Mouse (Mus musculus) G1E (cell line): ENCODE measurements around the gene Grhl1. TPM values are rescaled to one million over a fixed set of nuclear protein-coding genes. Genes with fewer than 3 reads are reported as not detected.
A peak's percentile ranks its signal among the peaks of the same experiment; 100 is the strongest.

Source experiments
- ATAC-seq: 2 replicates; pipeline ENCODE4 v1.8.0; 2016; ENCODE audit warnings: mild to moderate bottlenecking; ENCODE audit not compliant: insufficient number of reproducible peaks, poor library complexity, low FRiP score, severe bottlenecking; ENCODE audit errors: extremely low read depth
- DNase-seq: peaks from one replicate; pipeline ENCODE4 v3.0.0; 2012; ENCODE audit warnings: low spot score
- H3K27me3 ChIP-seq: 2 replicates; pipeline ENCODE4 v1.6.1; 2012; ENCODE audit warnings: mild to moderate bottlenecking, low read length, inconsistent platforms; ENCODE audit not compliant: insufficient read depth
- H3K36me3 ChIP-seq: replicated peaks from 2 replicates; pipeline ENCODE3; 2012; ENCODE audit warnings: mild to moderate bottlenecking, inconsistent platforms
- H3K4me1 ChIP-seq: 2 replicates; pipeline ENCODE4 v1.6.1; 2012; ENCODE audit warnings: low read depth, low read length, inconsistent platforms, mixed read lengths; ENCODE audit not compliant: insufficient read depth
- H3K4me3 ChIP-seq: 2 replicates; pipeline ENCODE4 v1.5.1; 2012; ENCODE audit warnings: low read depth, mild to moderate bottlenecking, inconsistent platforms, low read length, moderate library complexity, mixed read lengths
- H3K9me3 ChIP-seq: replicated peaks from 2 replicates; pipeline ENCODE4 v1.6.1; 2012; ENCODE audit warnings: inconsistent platforms
- CTCF ChIP-seq: IDR thresholded peaks from 2 replicates; pipeline ENCODE4 v1.5.1; 2012; ENCODE audit warnings: low read depth, low read length, inconsistent platforms, mixed read lengths
- GATA1 ChIP-seq: IDR thresholded peaks from 2 replicates; pipeline ENCODE4 v1.6.1; 2012; ENCODE audit warnings: borderline replicate concordance, low read length, inconsistent platforms, mixed read lengths
- GATA2 ChIP-seq: IDR thresholded peaks from 2 replicates; pipeline ENCODE4 v1.6.1; 2012; ENCODE audit warnings: low read depth, low read length, inconsistent platforms, borderline replicate concordance
- POLR2AphosphoS5 ChIP-seq: IDR thresholded peaks from 2 replicates; pipeline ENCODE4 v1.6.1; 2012; ENCODE audit warnings: low read depth, low read length, inconsistent platforms; ENCODE audit not compliant: insufficient replicate concordance
- TAL1 ChIP-seq: conservative IDR thresholded peaks from 2 replicates; pipeline ENCODE4 v1.6.1; 2012; ENCODE audit warnings: low read depth, low read length, inconsistent platforms, mixed read lengths
- polyA plus RNA-seq: library from polyadenylated mRNA; stranded (reverse); fragments of >175 nt; gene quantifications from 2 replicates; pipeline ENCODE4 v1.2.3, GENCODE M21; 2012
- total RNA-seq, 2 experiments: library from RNA; stranded (forward) in 1 of 2; stranded (reverse) in 1 of 2; fragments of 200-1000 nt in 1 of 2; fragments of >200 nt in 1 of 2; fragmentation: Nextera tagmentation in 1 of 2; gene quantifications; 2 replicates each; pipeline ENCODE4 v1.2.3; 2014 to 2017

The Grhl1 gene
- total and polyA plus RNA-seq, 3 experiments = 0.57 to 2.1 (median 2.0) TPM

DNA sequence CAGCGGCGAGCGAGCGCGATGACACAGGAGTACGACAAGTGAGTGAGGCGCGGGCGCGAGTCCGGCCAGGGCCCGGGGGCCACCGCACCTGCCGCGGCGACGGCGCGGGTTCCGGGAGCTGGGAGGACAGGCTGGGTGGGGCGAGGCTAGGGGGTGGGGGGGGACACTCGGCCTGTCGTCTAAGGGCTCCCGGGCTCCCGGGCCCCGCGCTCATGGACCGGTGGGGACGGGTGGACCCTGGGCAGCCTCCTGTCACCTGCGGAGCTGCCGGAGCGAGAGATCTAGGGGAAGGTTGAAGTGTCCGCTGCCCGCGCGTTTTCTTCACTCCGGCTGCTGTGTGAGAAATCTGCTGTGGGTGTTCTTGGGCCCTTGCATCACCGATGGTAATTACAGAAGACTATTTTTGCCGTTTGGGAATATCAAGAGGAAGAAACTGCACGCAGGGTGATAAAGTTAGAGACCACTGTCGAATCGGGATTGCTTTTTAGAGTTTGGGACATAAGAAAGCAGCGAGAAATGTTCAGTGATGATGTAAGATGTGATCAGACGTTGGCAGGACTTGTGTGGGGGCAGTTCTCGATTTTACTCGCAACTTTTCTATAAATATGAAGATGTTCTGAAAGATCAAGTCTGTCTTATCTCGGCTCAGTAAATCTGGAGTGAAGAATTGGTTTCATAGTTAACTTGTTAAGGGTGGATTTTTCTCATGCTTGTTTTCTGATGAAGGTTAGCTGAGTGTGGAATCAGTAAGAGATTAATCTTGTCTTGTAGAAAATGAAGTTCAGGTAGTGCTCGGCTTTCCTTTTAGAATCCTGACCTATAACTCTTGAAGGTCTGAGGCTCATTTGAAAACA lies 565 bp downstream of the Grhl1 start:
- Histone ChIP-seq H3K9me3 (no peaks in the 10 kb centered on the region; the same call in 1 of the 2 replicates), H3K36me3 (peaks cover 14% of the 10 kb centered on the region), H3K4me1 (peaks cover 17% of the 10 kb centered on the region), H3K4me3 (peak overlapping the region; percentile 74), H3K27me3 (peaks cover 4% of the 10 kb centered on the region; the same call in 1 of the 2 replicates)
- DNase-seq = peak; percentile 45
- ATAC-seq = no peak
- TF ChIP-seq CTCF = no peak
- no peak for TF ChIP-seq GATA1
- TF ChIP-seq TAL1 = no peak
- no peak for TF ChIP-seq GATA2
- TF ChIP-seq POLR2AphosphoS5 = no peak

DNA sequence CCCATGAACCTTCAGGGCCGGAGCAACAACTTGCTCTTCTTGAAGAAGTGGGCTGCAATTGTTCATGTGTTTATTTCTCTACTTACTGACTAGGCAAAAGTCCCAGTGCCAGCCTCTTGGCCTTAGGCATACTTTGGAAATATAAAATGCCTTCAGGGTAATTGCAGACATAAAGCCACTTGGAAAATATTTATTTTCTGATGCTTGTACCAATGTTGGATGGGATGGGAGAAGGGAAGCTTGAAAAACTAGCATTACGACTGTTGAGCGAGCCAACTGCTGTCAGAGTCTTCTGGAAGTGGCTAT lies 1.1 kb downstream of the Grhl1 start:
- no peak for DNase-seq
- no peak for ATAC-seq
- Histone ChIP-seq H3K9me3 (no peaks in the 10 kb centered on the region; the same call in 1 of the 2 replicates), H3K27me3 (0 out of 2 replicates have a peak, but pooled peaks cover 3% of the 10 kb centered on the region), H3K36me3 (peaks cover 19% of the 10 kb centered on the region), H3K4me1 (peaks cover 17% of the 10 kb centered on the region), H3K4me3 (no peak overlapping the region)
- no peak for TF ChIP-seq TAL1
- TF ChIP-seq GATA1 = no peak
- TF ChIP-seq POLR2AphosphoS5 = no peak
- TF ChIP-seq GATA2 = no peak
- TF ChIP-seq CTCF = no peak

DNA sequence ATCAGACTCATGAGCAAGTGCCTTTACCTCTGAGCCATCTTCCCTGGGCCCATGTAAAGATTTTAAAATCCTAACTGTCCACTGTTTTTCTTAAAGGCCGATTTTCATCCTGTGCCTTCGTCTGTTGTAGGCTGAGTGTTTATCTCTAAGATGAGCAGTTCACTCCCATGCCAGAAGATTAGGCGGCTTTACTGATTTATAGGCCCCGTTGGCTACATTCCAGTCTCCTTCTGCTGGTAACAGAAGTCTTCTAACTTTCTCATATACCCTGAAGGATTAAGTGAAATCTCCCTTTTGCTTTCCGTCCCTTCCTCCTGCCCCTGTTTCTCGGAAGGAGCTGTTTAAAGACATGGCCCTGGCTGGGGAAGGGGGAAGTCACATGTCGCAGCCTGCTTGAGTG lies 2.8 kb downstream of the Grhl1 start:
- TF ChIP-seq GATA1 (no peak), TAL1 (no peak), GATA2 (no peak), CTCF (no peak), POLR2AphosphoS5 (no peak)
- H3K27me3 ChIP-seq = 0 out of 2 replicates have a peak, but pooled peaks cover 3% of the 10 kb centered on the region
- H3K4me3 ChIP-seq = no peak overlapping the region
- peaks cover 25% of the 10 kb centered on the region for H3K36me3 ChIP-seq
- no peaks in the 10 kb centered on the region; the same call in 1 of the 2 replicates for H3K9me3 ChIP-seq
- H3K4me1 ChIP-seq = peaks cover 17% of the 10 kb centered on the region
- DNase-seq (no peak), ATAC-seq (no peak)

DNA sequence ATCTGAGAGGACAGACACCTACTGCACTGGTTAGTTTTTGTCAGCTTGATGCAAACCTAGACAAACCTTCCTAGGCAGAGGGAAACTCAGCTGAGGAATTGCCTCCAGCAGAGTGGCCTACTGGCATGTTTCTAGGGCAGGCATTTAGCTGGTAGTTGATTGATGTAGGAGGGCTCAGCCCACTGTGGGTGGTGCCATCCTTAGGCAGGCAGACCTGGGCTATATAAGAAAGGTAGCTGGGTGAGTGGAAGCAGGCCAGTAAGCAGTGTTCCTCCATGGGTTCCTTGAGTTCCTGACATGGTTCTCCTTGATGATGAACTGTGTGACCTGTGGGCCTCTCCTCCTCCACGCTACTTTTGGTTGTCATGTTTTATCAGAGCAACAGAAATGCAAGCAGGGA lies 8.4 kb downstream of the Grhl1 start:
- DNase-seq = no peak
- no peak for ATAC-seq
- Histone ChIP-seq H3K9me3 (no peaks in the 10 kb centered on the region), H3K27me3 (no peaks in the 10 kb centered on the region), H3K36me3 (peaks cover 58% of the 10 kb centered on the region), H3K4me1 (no peaks in the 10 kb centered on the region), H3K4me3 (no peak overlapping the region)
- TF ChIP-seq GATA1 = no peak
- TF ChIP-seq TAL1 = no peak
- TF ChIP-seq CTCF = no peak
- TF ChIP-seq POLR2AphosphoS5 = no peak
- TF ChIP-seq GATA2 = no peak

DNA sequence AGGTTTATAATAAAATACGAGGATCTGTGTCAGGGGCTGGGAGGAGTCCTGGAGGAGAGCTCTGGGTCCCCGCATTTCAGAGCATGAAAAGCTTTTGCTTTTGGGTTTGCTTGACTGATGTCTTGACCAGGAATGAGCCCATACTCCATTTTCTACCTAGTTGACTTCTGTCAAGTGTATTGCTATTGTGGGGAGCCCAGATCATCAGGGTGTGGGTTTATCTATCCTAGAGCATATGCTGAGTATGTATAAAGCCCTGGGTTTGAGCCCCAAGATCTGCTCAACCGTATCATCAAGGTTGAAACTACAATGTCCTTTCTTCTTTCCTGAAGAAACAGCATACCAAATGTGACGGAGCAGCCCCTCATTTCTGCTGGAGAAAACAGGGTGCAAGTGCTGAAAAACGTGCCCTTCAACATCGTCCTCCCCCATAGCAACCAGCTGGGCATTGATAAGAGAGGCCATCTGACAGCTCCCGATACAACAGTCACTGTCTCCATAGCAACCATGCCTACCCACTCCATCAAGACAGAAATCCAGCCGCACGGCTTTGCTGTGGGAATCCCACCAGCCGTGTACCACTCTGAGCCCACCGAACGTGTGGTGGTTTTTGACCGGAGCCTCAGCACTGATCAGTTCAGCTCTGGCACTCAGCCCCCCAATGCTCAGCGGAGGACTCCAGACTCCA lies 9.1 kb downstream of the Grhl1 start:
- H3K36me3 ChIP-seq = peaks cover 57% of the 10 kb centered on the region
- no peak for DNase-seq
- no peak for ATAC-seq

DNA sequence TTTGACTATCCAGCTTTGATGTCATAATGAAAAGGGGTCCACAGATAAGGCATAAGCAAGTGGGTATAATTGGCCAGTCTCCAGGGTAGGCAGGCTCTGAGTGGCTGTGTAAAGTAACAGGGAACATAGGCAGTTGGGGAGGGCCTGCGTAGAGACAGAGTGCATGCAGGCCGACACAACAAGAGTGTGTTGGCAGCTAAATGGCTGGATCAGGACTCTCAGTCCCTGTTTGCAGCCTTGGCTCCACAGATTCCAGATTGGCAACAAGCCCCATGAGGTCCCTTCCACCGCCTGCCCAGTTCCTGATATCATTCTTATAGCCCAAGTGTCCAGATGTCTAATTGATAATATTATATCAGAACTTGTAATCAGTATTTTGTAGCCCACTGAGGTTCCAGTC lies 11.6 kb downstream of the Grhl1 start:
- no peaks in the 10 kb centered on the region for H3K27me3 ChIP-seq
- no peak overlapping the region for H3K4me3 ChIP-seq
- DNase-seq = no peak
- H3K9me3 ChIP-seq = no peaks in the 10 kb centered on the region
- no peaks in the 10 kb centered on the region for H3K4me1 ChIP-seq
- TF ChIP-seq TAL1 = no peak
- TF ChIP-seq POLR2AphosphoS5 = no peak
- ATAC-seq = no peak
- H3K36me3 ChIP-seq = peaks cover 56% of the 10 kb centered on the region

More for the DNA sequence above, 9.1 kb downstream of the Grhl1 start:
- Histone ChIP-seq H3K27me3 (no peaks in the 10 kb centered on the region), H3K4me1 (no peaks in the 10 kb centered on the region), H3K9me3 (no peaks in the 10 kb centered on the region), H3K4me3 (no peak overlapping the region)
- no peak for TF ChIP-seq POLR2AphosphoS5
- no peak for TF ChIP-seq TAL1
- TF ChIP-seq GATA2 = no peak
- no peak for TF ChIP-seq CTCF
- TF ChIP-seq GATA1 = no peak
